Mouse (Mus musculus) heart, postnatal 14 days (tissue): ENCODE results near the gene Gm10324. TPM values are rescaled to one million over a fixed set of nuclear protein-coding genes. Genes with fewer than 3 reads are reported as not detected.
"Not testable (repeated sequence)": the region's sequence is repeated elsewhere in the genome, so short reads cannot be mapped to it uniquely, and the experiment has no call there.

Experiments used
- DNase-seq, 2 experiments: peaks; one replicate each; pipeline ENCODE4 v3.0.0; 2021 to 2022
- intact Hi-C: fragments of 180-260 bp; cut with DNase I; formaldehyde crosslinking; loops from one replicate; pipeline ENCODE4 v1.15.1; 2025
- long read RNA-seq, 2 experiments: library from polyadenylated mRNA; stranded (forward); transcript quantifications; one replicate each; pipeline ENCODE4 v2.0.0; 2021
- total RNA-seq, 2 experiments: library from RNA; stranded (reverse); gene quantifications; 2 replicates each; pipeline ENCODE4 v1.2.3; 2021

Gene Gm10324
- total RNA-seq: not detected
- long read RNA-seq, experiment 1: 0 reads
- long read RNA-seq, experiment 2: 0 reads

DNA sequence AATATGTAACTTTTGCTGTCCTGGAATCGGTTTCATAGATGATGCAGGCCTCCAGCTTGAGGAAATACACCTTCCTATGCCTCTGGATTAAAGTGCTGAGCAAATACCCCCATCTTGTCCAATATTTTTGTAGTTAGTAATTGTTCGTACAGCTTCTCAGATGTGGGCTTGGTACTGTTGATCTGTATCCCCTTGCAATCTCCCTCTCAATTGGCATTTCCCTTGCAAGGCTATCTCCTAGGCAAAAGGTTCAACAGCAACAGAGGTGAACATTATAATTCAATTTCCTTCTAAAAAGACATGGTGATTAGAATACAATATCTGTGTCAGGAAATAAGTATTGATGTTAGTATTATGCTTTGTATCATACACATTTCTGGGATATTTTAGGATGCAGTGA lies at the start of gene Gm10324:
Gm10324 (plus strand) TSS at position 301 of the 400 bp plus-strand sequence.
- intact Hi-C loops, DNase-seq: not testable (repeated sequence)

Other genes with a start within 250 kb of the Gm10324 start
- not detected for gene Gm10772, start 108.0 kb downstream of the Gm10324 start, total RNA-seq